Comparison of ENCODE assay signal across 8 mouse cellular contexts in the genomic region with DNA sequence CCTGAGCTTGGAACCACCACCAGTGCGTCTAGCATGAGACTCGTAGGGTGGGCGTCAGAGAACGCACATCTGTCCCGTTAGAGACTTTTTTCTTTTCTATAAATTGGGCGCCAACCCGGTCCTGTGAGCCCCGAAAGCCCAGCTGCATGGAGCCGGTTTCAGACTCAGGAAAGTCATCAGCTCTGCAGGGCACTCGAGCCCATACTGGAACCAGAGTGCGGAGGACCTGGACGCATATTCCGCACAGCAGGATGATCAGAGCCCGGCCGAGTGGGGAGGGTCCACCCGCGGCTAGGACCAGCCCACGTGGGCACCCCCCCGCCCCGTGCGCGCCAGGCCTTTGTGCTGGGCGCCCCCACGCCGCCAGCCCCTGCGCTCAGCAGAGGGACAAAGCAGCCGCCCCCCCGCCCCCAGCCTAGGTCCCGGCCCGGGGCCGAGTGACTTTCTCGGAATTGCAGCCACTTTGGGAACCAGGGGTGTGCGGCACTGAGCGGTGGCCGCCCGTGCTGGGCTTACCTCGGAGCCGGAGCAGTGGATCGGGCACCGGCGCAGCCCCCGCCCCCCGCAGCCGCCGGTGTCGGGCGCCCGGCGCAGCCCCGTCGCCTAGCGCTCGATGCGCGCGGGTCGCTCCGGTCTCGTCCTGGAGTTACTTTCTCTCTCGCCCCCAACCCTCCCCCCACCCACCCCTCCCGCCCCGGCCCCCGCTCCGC. TPM values are rescaled to one million over a fixed set of nuclear protein-coding genes. Genes with fewer than 3 reads are reported as not detected.
A peak's percentile ranks its signal among the peaks of the same experiment; 100 is the strongest.
DNase-seq lines count a peak whose midpoint lies in the region; ATAC-seq and TF ChIP-seq lines count a peak whose summit lies in the region.

No protein-coding gene starts in this region.

- peaks cover 52% of the 10 kb centered on the region for H3K27me3 ChIP-seq in erythroblast, embryonic 14.5 days (ENCODE audit: control insufficient read depth)
- no peaks in the 10 kb centered on the region for H3K27me3 ChIP-seq in ES-Bruce4 (ENCODE audit: control insufficient read depth, insufficient read depth, low read length, poor library complexity, severe bottlenecking)
- H3K27me3 ChIP-seq in limb, embryonic 15.5 days: no peaks in the 10 kb centered on the region
- H3K27me3 ChIP-seq in neural tube, embryonic 11.5 days (ENCODE audit: control insufficient read depth, insufficient read depth, low read length): no peaks in the 10 kb centered on the region

- no peaks in the 10 kb centered on the region; the same call in 1 of the 2 replicates for H3K36me3 ChIP-seq in erythroblast, embryonic 14.5 days (ENCODE audit: control insufficient read depth)
- H3K36me3 ChIP-seq in ES-Bruce4 (ENCODE audit: control insufficient read depth, insufficient read depth, low read length, poor library complexity, severe bottlenecking): peaks cover 4% of the 10 kb centered on the region
- H3K36me3 ChIP-seq in limb, embryonic 15.5 days: peaks cover 19% of the 10 kb centered on the region
- H3K36me3 ChIP-seq in neural tube, embryonic 11.5 days (ENCODE audit: control insufficient read depth, insufficient read depth, low read length): peaks cover 5% of the 10 kb centered on the region; the same call in 1 of the 2 replicates

- peak overlapping the region; percentile 38 for H3K4me3 ChIP-seq in erythroblast, embryonic 14.5 days (replicated peaks)
- H3K4me3 ChIP-seq in ES-Bruce4 (ENCODE audit: low read depth, low read length): peak overlapping the region; percentile 97
- peak overlapping the region; percentile 77 for H3K4me3 ChIP-seq in limb, embryonic 15.5 days
- peak overlapping the region; percentile 88 for H3K4me3 ChIP-seq in neural tube, embryonic 11.5 days (ENCODE audit: low read depth, low read length)

- H3K4me1 ChIP-seq in erythroblast, embryonic 14.5 days (ENCODE audit: control insufficient read depth): no peaks in the 10 kb centered on the region
- no peaks in the 10 kb centered on the region for H3K4me1 ChIP-seq in ES-Bruce4 (ENCODE audit: control insufficient read depth, insufficient read depth, low read length)
- peaks cover 26% of the 10 kb centered on the region for H3K4me1 ChIP-seq in limb, embryonic 15.5 days
- H3K4me1 ChIP-seq in neural tube, embryonic 11.5 days (ENCODE audit: control insufficient read depth, insufficient read depth, low read length): peaks cover 21% of the 10 kb centered on the region

- intact Hi-C loops in heart, postnatal 10 days (cut with DNase I): loop anchor here (2.0 kb wide), 1 partner anchor 161 kb away; no protein-coding TSS in a partner anchor

- H3K4me2 ChIP-seq in limb, embryonic 15.5 days: peak overlapping the region; percentile 91
- peak overlapping the region; percentile 88 for H3K4me2 ChIP-seq in neural tube, embryonic 11.5 days (ENCODE audit: low read depth)

- TF ChIP-seq EP300 in ES-Bruce4 (IDR thresholded peaks at IDR 0.05; ENCODE audit: insufficient read depth, low read depth, low read length): no peak

- under 1% methylated on average over 50 of the region's 64 CpGs for WGBS in limb, embryonic 15.5 days
- 1% methylated on average over 30 of the region's 64 CpGs for WGBS in neural tube, embryonic 11.5 days

- peak overlapping the region; percentile 94 for H3K9ac ChIP-seq in ES-Bruce4 (ENCODE audit: low read depth, poor library complexity, severe bottlenecking)
- H3K9ac ChIP-seq in limb, embryonic 15.5 days: peak overlapping the region; percentile 94
- H3K9ac ChIP-seq in neural tube, embryonic 11.5 days (ENCODE audit: low read length): peak overlapping the region; percentile 98

- no peak overlapping the region for H3K27ac ChIP-seq in ES-Bruce4 (ENCODE audit: insufficient read depth, low read length)
- peak overlapping the region; percentile 99 for H3K27ac ChIP-seq in limb, embryonic 15.5 days
- H3K27ac ChIP-seq in neural tube, embryonic 11.5 days (ENCODE audit: low read depth, low read length): peak overlapping the region; percentile 99

- TF ChIP-seq CTCF in ES-Bruce4 (IDR thresholded peaks at IDR 0.05; ENCODE audit: low read depth, low read length): no peak

- peaks cover 3% of the 10 kb centered on the region for H3K9me3 ChIP-seq in erythroblast, embryonic 14.5 days (ENCODE audit: control insufficient read depth, low read length)
- no peaks in the 10 kb centered on the region for H3K9me3 ChIP-seq in ES-Bruce4 (replicated peaks; ENCODE audit: control insufficient read depth, insufficient read depth, low read length, poor library complexity, severe bottlenecking)
- no peaks in the 10 kb centered on the region for H3K9me3 ChIP-seq in limb, embryonic 15.5 days
- H3K9me3 ChIP-seq in neural tube, embryonic 11.5 days (ENCODE audit: control insufficient read depth, low read length): no peaks in the 10 kb centered on the region

- no peak for TF ChIP-seq POLR2A in ES-Bruce4 (IDR thresholded peaks at IDR 0.05; ENCODE audit: insufficient read depth, low read length)

- no peak for ATAC-seq in erythroblast, adult 5-6 weeks (replicated peaks; ENCODE audit: low FRiP score, poor library complexity, severe bottlenecking)
- ATAC-seq in limb, embryonic 15.5 days (ENCODE audit: insufficient number of reproducible peaks, low FRiP score, low TSS enrichment, low read depth): peak; percentile 62
- ATAC-seq in neural tube, embryonic 11.5 days (ENCODE audit: insufficient read depth, low FRiP score, low TSS enrichment): peak; percentile 46

- peak; percentile 78 for DNase-seq in embryo, embryonic 9.5 days (ENCODE audit: extremely low spot score)
- DNase-seq in heart, postnatal 10 days: peak; percentile 32 to 34
- DNase-seq in neural tube, embryonic 11.5 days (ENCODE audit: low spot score): peak; percentile 74
- no peak for DNase-seq in layer of hippocampus, postnatal 25 days (ENCODE audit: extremely low spot score in 1 of 2, low spot score in 1 of 2)

RNA-seq across cellular contexts. Expression of gene Kctd15, which starts 2.6 kb away (rescaled TPM):
- polyA plus RNA-seq in erythroblast, embryonic 14.5 days (2012): not detected in 2 replicates
- total RNA-seq in erythroblast, adult 5-6 weeks (2015; ENCODE audit: low replicate concordance): not detected in 2 replicates
- not detected in 2 replicates for total RNA-seq in erythroblast, adult 5-6 weeks (2017; ENCODE audit: low replicate concordance)
- polyA plus RNA-seq in ES-Bruce4 (2011; ENCODE audit: insufficient read depth, insufficient read length, low read depth, missing spikeins): 23.9 and 33.7 TPM in 2 replicates
- total RNA-seq in heart, postnatal 10 days (2021): 1 to 10 TPM; 4.2 to 5.8 TPM
- polyA plus RNA-seq in limb, embryonic 15.5 days (2015; fragmentation: Nextera tagmentation; extraction: Ambion mirVana): 29.4 and 32.6 TPM in 2 replicates
- polyA plus RNA-seq in neural tube, embryonic 11.5 days (2014; fragmentation: Nextera tagmentation; extraction: Ambion mirVana): 19.4 and 22.7 TPM in 2 replicates
- 10 to 100 TPM; 14.8 to 17.0 TPM for total RNA-seq in layer of hippocampus, postnatal 25 days (2021)

Comparison
In these comparisons a context has a peak if more than half of its experiments do, and no peak if none do; other contexts are left out.
1. H3K4me3 ChIP-seq: peak in every context shown above with its lines; median percentile 97 in ES-Bruce4; 88 in neural tube, embryonic 11.5 days; 77 in limb, embryonic 15.5 days; 38 in erythroblast, embryonic 14.5 days.
2. DNase-seq: peak in embryo, embryonic 9.5 days (single experiment), heart, postnatal 10 days (2 of 2) and neural tube, embryonic 11.5 days (single experiment); none in layer of hippocampus, postnatal 25 days (0 of 2).
3. RNA of gene Kctd15, which starts 2.6 kb away (polyA plus RNA-seq): 23.9 to 33.7 TPM in ES-Bruce4, 29.4 to 32.6 TPM in limb, embryonic 15.5 days and 19.4 to 22.7 TPM in neural tube, embryonic 11.5 days; not detected in erythroblast, embryonic 14.5 days; every median in the first group is over 10 times any median in the second.
4. Peak in every context shown above with its lines, with median percentiles within 50 percentile points of each other: H3K9ac ChIP-seq.